Mouse (Mus musculus) embryonic facial prominence, embryonic 11.5 days (tissue): ENCODE results near the gene Gm20388. TPM values are rescaled to one million over a fixed set of nuclear protein-coding genes. Genes with fewer than 3 reads are reported as not detected.

ENCODE experiments used
- ATAC-seq: fragments of 200-750 bp; cut with Nextera tagmentation; replicated peaks from 2 replicates; pipeline ENCODE4 v1.8.0; 2017; ENCODE audit warnings: low read depth; ENCODE audit not compliant: insufficient number of reproducible peaks, low FRiP score, low TSS enrichment
- DNase-seq: peaks from one replicate; pipeline ENCODE4 v3.0.0-alpha.2; 2015; ENCODE audit warnings: low spot score
- H3K27ac ChIP-seq: fragments of 300-500 bp; sonication (generic); replicated peaks from 2 replicates; pipeline ENCODE4 v1.5.1; 2014; ENCODE audit warnings: mild to moderate bottlenecking, low read depth, low read length, control low read depth
- H3K27me3 ChIP-seq: fragments of 300-500 bp; sonication (generic); 2 replicates; pipeline ENCODE4 v1.6.1; 2014; ENCODE audit warnings: mild to moderate bottlenecking, low read length, moderate library complexity, mixed read lengths; ENCODE audit not compliant: control insufficient read depth, insufficient read depth
- H3K36me3 ChIP-seq: fragments of 300-500 bp; sonication (generic); replicated peaks from 2 replicates; pipeline ENCODE4 v1.6.1; 2014; ENCODE audit warnings: low read depth, mild to moderate bottlenecking, low read length, moderate library complexity, mixed read lengths; ENCODE audit not compliant: control insufficient read depth, insufficient read depth
- H3K4me1 ChIP-seq: fragments of 300-500 bp; sonication (generic); 2 replicates; pipeline ENCODE4 v1.6.1; 2014; ENCODE audit warnings: low read length, mixed read lengths; ENCODE audit not compliant: control insufficient read depth, insufficient read depth
- H3K4me2 ChIP-seq: fragments of 300-500 bp; sonication (generic); 2 replicates; pipeline ENCODE4 v1.6.1; 2014; ENCODE audit warnings: low read depth, mild to moderate bottlenecking, control low read depth, low read length, moderate library complexity
- H3K4me3 ChIP-seq: fragments of 300-500 bp; sonication (generic); 2 replicates; pipeline ENCODE4 v1.5.1; 2014; ENCODE audit warnings: low read depth, low read length, control low read depth
- H3K9ac ChIP-seq: fragments of 300-500 bp; sonication (generic); replicated peaks from 2 replicates; pipeline ENCODE4 v1.6.1; 2014; ENCODE audit warnings: mild to moderate bottlenecking, control low read depth, low read length
- H3K9me3 ChIP-seq: fragments of 300-500 bp; sonication (generic); replicated peaks from 2 replicates; pipeline ENCODE4 v1.6.1; 2016; ENCODE audit warnings: mild to moderate bottlenecking, low read length, inconsistent platforms, mixed read lengths; ENCODE audit not compliant: control insufficient read depth
- WGBS: fragments of 180-500 bp; shearing (Covaris S2); extraction: QIAGEN DNeasy Blood & Tissue Kit; methylation state at CpG from one replicate; pipeline ENCODE4 v1.1.7; 2014; 5-methylcytosine and 5-hydroxymethylcytosine counted together
- polyA plus RNA-seq: library from polyadenylated mRNA; unstranded; fragments of >200 nt; fragmentation: Nextera tagmentation; extraction: Ambion mirVana; gene quantifications from 2 replicates; pipeline ENCODE4 v1.2.1, GENCODE M21; 2014

The Gm20388 gene
- polyA plus RNA-seq, 1 experiment from 2014 or later = 3.1 TPM

DNA sequence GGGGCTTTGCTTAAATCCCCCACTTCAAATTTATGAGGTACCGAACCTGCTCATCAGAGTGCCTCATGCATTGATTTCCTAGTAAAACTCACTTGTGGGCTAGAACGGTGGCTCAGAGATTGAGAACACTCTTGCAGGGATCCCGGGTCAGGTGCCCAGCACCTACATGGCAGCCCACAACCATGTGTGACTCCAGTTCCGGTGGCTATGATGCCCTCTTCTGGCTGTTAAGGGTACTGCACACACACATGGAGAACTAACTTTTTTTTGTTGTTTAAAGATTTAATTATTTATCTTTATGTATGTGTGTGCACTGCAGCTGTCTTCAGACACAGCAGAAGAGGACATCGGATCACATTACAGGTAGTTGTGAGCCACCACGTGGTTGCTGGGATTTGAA, 2524.7 kb downstream of the Gm20388 start:
- Histone ChIP-seq H3K9me3 (no peaks in the 10 kb centered on the region), H3K9ac (no peak overlapping the region), H3K27ac (no peak overlapping the region), H3K4me1 (no peaks in the 10 kb centered on the region; the same call in 1 of the 2 replicates), H3K4me2 (no peak overlapping the region), H3K36me3 (peaks cover 3% of the 10 kb centered on the region), H3K27me3 (no peaks in the 10 kb centered on the region), H3K4me3 (no peak overlapping the region)
- no peak for DNase-seq
- ATAC-seq = no peak
- 87% methylated on average over 6 of the region's 6 CpGs for WGBS

DNA sequence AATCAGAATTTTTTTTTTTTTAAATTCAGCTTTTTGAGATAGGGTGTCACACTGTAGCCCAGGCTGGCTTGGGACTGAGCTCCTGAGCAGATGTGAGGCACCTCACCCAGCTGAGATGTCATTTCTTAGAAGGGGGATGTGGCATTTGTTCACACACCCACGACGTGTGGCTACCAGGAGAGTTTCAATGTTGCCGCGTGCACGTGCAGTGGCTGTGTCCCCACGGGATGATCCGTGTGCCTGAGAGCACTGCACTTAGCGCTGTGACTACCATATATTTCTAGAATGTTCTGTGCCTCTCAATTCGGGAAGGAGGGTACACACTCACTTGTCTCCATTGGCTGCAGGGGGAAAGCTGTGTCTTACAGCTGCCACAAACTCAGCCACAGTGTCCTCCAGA, 2525.5 kb downstream of the Gm20388 start:
- no peak overlapping the region for H3K9ac ChIP-seq
- H3K27me3 ChIP-seq = no peaks in the 10 kb centered on the region
- no peaks in the 10 kb centered on the region for H3K9me3 ChIP-seq
- no peak overlapping the region for H3K4me3 ChIP-seq
- H3K27ac ChIP-seq = no peak overlapping the region
- 96% methylated on average over 9 of the region's 9 CpGs for WGBS
- H3K4me1 ChIP-seq = no peaks in the 10 kb centered on the region; the same call in 1 of the 2 replicates
- DNase-seq (no peak), ATAC-seq (no peak)
- peaks cover 3% of the 10 kb centered on the region for H3K36me3 ChIP-seq
- H3K4me2 ChIP-seq = no peak overlapping the region

DNA sequence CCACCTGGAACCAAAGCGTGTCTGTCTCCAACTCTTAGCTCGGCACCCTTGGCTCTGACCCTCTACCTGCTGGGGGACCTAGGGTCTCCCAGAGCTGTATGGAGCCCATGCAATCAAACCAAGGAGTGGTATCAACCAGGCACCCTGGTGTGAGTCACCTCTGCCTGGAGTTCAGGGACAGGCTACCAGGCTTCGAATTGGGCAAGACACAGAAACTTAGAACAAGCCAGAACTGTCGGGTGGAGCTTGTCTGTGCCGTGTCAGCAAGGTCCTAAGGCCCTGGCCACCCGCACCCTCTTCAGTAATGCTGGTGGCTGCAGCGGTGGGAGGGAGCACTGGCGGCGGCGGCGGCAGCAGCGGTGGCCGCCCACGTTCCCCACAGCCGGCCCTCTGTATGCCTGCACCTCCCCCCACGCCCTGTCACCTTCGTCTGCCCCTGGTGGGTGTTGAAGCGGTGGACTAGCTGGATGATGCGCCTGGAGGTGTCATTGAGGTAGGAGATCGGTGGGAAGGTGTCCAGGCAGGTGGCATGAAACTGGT, 2526.0 kb downstream of the Gm20388 start:
- no peak overlapping the region for H3K9ac ChIP-seq
- H3K27me3 ChIP-seq = no peaks in the 10 kb centered on the region
- no peak overlapping the region for H3K4me2 ChIP-seq
- H3K27ac ChIP-seq = no peak overlapping the region
- peaks cover 3% of the 10 kb centered on the region for H3K36me3 ChIP-seq
- 86% methylated on average over 20 of the region's 20 CpGs for WGBS
- H3K9me3 ChIP-seq = no peaks in the 10 kb centered on the region
- ATAC-seq = no peak
- H3K4me3 ChIP-seq = no peak overlapping the region
- H3K4me1 ChIP-seq = no peaks in the 10 kb centered on the region; the same call in 1 of the 2 replicates
- DNase-seq = no peak

GRCm38 (mm10) chr8:122437708-122438331, 2527.2 kb downstream of the Gm20388 start:
- DNase-seq (no peak), ATAC-seq (no peak)
- H3K27me3 ChIP-seq = no peaks in the 10 kb centered on the region
- no peak overlapping the region for H3K9ac ChIP-seq
- 90% methylated on average over 13 of the region's 13 CpGs for WGBS
- no peaks in the 10 kb centered on the region for H3K4me1 ChIP-seq
- no peaks in the 10 kb centered on the region for H3K9me3 ChIP-seq
- H3K27ac ChIP-seq = no peak overlapping the region
- peaks cover 3% of the 10 kb centered on the region for H3K36me3 ChIP-seq
- H3K4me2 ChIP-seq = no peak overlapping the region
- no peak overlapping the region for H3K4me3 ChIP-seq

DNA sequence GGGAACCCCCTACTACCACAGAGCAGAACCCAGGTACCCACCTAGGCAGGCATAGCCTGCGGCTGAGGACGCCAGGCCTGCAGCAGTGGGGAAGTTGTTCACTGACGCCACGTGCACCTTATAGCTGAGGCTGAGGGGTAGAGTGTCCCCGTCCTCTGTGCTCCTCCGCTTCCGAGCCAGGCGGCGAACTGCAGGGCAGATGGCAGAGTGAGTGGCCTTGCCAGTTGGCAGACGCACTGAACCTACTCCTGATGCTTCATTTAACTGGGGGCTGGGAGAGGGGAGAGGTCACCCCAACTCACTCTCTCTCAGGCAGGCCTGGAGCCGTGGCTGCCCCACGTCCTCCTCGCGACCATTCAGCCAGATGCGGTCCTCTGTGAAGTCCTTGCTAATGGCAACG, 2528.7 kb downstream of the Gm20388 start:
- no peak overlapping the region for H3K27ac ChIP-seq
- H3K9me3 ChIP-seq = no peaks in the 10 kb centered on the region
- H3K4me2 ChIP-seq = no peak overlapping the region
- WGBS = 92% methylated on average over 16 of the region's 16 CpGs
- peaks cover 3% of the 10 kb centered on the region for H3K36me3 ChIP-seq
- ATAC-seq (no peak), DNase-seq (no peak)
- no peaks in the 10 kb centered on the region for H3K27me3 ChIP-seq
- no peaks in the 10 kb centered on the region for H3K4me1 ChIP-seq
- H3K4me3 ChIP-seq = no peak overlapping the region
- H3K9ac ChIP-seq = no peak overlapping the region

DNA sequence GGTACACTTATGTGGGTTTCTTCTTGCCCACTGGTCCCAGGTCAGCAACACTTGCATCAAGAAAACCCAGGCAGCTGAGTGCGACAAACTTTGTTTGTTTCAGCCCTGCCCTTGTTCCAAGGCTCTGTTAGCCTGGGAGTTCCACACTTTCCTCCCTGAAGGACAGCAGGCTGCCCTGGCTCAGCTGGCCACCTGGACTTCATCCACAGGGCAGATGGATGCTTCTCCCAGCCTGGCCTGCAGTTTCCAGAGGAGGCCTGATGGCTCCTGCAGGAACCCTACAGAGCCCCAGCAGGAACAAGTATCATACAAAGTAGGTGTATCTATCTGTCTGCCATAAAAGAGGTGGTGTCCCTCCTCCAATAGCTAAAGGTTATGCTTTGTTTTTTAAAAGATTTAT, 2530.7 kb downstream of the Gm20388 start:
- H3K9ac ChIP-seq = no peak overlapping the region
- WGBS = 76% methylated on average over 1 of the region's 1 CpGs
- DNase-seq (no peak), ATAC-seq (no peak)
- H3K27me3 ChIP-seq = no peaks in the 10 kb centered on the region
- H3K27ac ChIP-seq = no peak overlapping the region
- peaks cover under 1% of the 10 kb centered on the region; the same call in 1 of the 2 replicates for H3K36me3 ChIP-seq
- no peaks in the 10 kb centered on the region for H3K9me3 ChIP-seq
- H3K4me1 ChIP-seq = no peaks in the 10 kb centered on the region
- H3K4me2 ChIP-seq = no peak overlapping the region
- no peak overlapping the region for H3K4me3 ChIP-seq

DNA sequence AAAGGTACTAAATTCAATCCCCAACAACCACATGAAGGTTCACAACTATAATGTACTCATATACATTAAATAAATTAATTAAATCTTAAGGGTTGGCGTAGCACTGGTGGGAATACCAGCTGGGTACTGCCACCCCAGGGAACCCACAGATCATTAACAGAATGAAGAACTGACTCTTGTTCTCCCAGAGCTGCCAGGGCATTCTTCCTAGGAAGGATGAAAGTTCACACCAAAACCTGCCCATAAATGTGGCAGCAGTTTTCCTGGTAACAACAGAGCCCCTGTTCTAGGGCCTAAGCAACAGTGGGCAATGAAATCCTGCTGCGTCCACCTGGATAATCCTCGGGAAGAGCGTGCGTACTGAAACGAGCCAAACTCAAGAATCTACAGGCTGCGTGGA, 2531.7 kb downstream of the Gm20388 start:
- 32% methylated on average over 7 of the region's 7 CpGs for WGBS
- Histone ChIP-seq H3K27ac (0 out of 2 replicates have a peak overlapping the region, but pooled peaks have one; percentile 61), H3K27me3 (no peaks in the 10 kb centered on the region), H3K4me1 (no peaks in the 10 kb centered on the region), H3K9me3 (no peaks in the 10 kb centered on the region), H3K4me3 (peak overlapping the region; percentile 69), H3K4me2 (peak overlapping the region; percentile 93), H3K36me3 (no peaks in the 10 kb centered on the region), H3K9ac (peak overlapping the region; percentile 59)
- no peak for ATAC-seq
- no peak for DNase-seq

GRCm38 (mm10) chr8:122442781-122443180, 2532.1 kb downstream of the Gm20388 start:
- Histone ChIP-seq H3K9me3 (no peaks in the 10 kb centered on the region), H3K4me3 (peak overlapping the region; percentile 69), H3K27ac (peak overlapping the region; percentile 61; the same call in 1 of the 2 replicates), H3K27me3 (no peaks in the 10 kb centered on the region), H3K9ac (peak overlapping the region; percentile 59), H3K4me2 (peak overlapping the region; percentile 93), H3K4me1 (no peaks in the 10 kb centered on the region), H3K36me3 (no peaks in the 10 kb centered on the region)
- 2% methylated on average over 12 of the region's 12 CpGs for WGBS
- ATAC-seq (peak; percentile 8; the same call in 1 of the 2 replicates), DNase-seq (no peak)
